Mouse (Mus musculus) heart, postnatal 4 days (tissue): ENCODE data around the gene Scgb2b20. TPM values are rescaled to one million over a fixed set of nuclear protein-coding genes. Genes with fewer than 3 reads are reported as not detected.
"Not testable (repeated sequence)": the region's sequence is repeated elsewhere in the genome, so short reads cannot be mapped to it uniquely, and the experiment has no call there.

Experiments
- DNase-seq: peaks from one replicate; pipeline ENCODE4 v3.0.0; 2021
- total RNA-seq, 2 experiments: library from RNA; stranded (reverse); gene quantifications; 2 replicates each; pipeline ENCODE4 v1.2.3; 2021

The Scgb2b20 gene
- not detected for total RNA-seq

DNA sequence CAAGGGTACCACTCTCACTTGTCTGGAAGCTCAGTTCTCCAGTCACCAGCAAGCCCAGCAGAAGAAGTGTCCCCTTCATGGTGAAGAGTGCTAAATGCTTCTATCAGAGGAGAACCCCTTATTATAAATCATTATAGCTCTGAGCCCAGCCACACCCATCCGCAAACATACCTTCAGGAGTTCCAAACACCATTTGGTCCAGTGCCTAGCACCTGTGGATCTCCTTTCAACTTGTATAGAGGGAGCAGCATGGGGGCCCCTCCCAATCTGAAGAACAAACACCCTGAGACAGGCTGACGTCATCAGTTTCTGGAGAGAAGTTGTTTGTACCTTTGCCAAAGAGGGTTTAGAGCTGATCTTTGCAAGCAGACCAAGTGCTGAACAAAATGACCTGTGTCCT lies at the start of gene Scgb2b20:
TSS of gene Scgb2b20 (minus strand) at position 101 of the 400 bp plus-strand sequence.
- not testable (repeated sequence) for DNase-seq

- not testable (repeated sequence) for DNase-seq
These were observed 43.6 kb upstream of the Scgb2b20 start for GRCm38 (mm10) chr7:33409681-33410080.

GRCm38 (mm10) chr7:33401650-33402049 lies 35.5 kb upstream of the Scgb2b20 start:
- no peak for DNase-seq

DNA sequence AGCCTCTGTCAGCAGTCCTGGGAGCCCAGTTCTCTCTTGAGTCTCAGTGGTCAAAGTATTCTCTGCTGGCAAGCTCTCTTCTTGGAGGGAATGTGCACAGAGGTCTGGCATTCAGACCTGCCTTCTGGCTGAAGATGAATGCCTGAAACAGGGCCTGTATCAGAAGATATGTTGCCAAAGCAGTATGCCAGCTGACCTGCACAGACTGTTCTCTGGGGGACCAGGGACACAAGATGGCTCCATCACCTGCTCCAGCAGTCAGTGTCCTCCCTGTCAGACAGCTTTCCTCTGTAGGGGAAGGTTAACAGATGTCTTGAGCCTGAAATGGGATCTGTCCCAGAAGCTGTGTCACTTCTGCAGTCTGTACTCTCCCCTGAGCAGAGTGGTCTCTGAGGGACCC lies 33.6 kb upstream of the Scgb2b20 start:
- not testable (repeated sequence) for DNase-seq

GRCm38 (mm10) chr7:33372934-33373333 lies 6.8 kb upstream of the Scgb2b20 start, which contains the start of gene Scgb1b20:
Gene Scgb1b20 (plus strand): TSS chr7:33373234.
- not testable (repeated sequence) for DNase-seq

Other genes with a start within 250 kb of the Scgb2b20 start
- gene Scgb2b18, start 192.5 kb downstream of the Scgb2b20 start, total RNA-seq: not detected
- gene Scgb1b18, start 180.8 kb downstream of the Scgb2b20 start, total RNA-seq: not detected
- not detected for gene Scgb2b19, start 86.0 kb downstream of the Scgb2b20 start, total RNA-seq
- not detected for gene Scgb1b19, start 79.0 kb downstream of the Scgb2b20 start, total RNA-seq
- not detected for gene Scgb1b20, start 6.9 kb upstream of the Scgb2b20 start, total RNA-seq
- gene Scgb2b21, start 154.1 kb upstream of the Scgb2b20 start, total RNA-seq: not detected